Mouse (Mus musculus) c-Kit-positive CD71-negative TER-119-negative erythroid progenitor cells, embryonic 14.5 days (primary cell): ENCODE data around the gene Selenos.

Source experiments
- DNase-seq: peaks from one replicate; pipeline ENCODE4 v3.0.0-alpha.2; 2013; ENCODE audit warnings: low read depth

The Selenos gene

GRCm38 (mm10) chr7:66118796-66119195, 39.3 kb downstream of the Selenos start:
- DNase-seq, result no peak

- DNase-seq, result no peak
Measured at GRCm38 (mm10) chr7:66120139-66120538, 40.7 kb downstream of the Selenos start.

GRCm38 (mm10) chr7:66120702-66121396, 41.4 kb downstream of the Selenos start:
- no peak for DNase-seq

GRCm38 (mm10) chr7:66124551-66124968, 45.1 kb downstream of the Selenos start:
- DNase-seq, result no peak

- no peak for DNase-seq
Measured at GRCm38 (mm10) chr7:66125368-66125767, 45.9 kb downstream of the Selenos start.

- no peak for DNase-seq
Measured at GRCm38 (mm10) chr7:66127951-66128645, 48.6 kb downstream of the Selenos start.

GRCm38 (mm10) chr7:66128857-66129256, 49.4 kb downstream of the Selenos start:
- DNase-seq, result no peak

- no peak for DNase-seq
Measured at GRCm38 (mm10) chr7:66130296-66130695, 50.8 kb downstream of the Selenos start.

- DNase-seq, result no peak
Measured at GRCm38 (mm10) chr7:66131776-66132421, 52.5 kb downstream of the Selenos start.

- DNase-seq, result no peak
Measured at GRCm38 (mm10) chr7:66134154-66134553, 54.7 kb downstream of the Selenos start.

GRCm38 (mm10) chr7:66135644-66136043, 56.2 kb downstream of the Selenos start:
- DNase-seq, result no peak

GRCm38 (mm10) chr7:66136187-66136586, 56.7 kb downstream of the Selenos start:
- DNase-seq, result no peak

- no peak for DNase-seq
Measured at GRCm38 (mm10) chr7:66137309-66137708, 57.9 kb downstream of the Selenos start.

- no peak for DNase-seq
Measured at GRCm38 (mm10) chr7:66138301-66138700, 58.9 kb downstream of the Selenos start.

- no peak for DNase-seq
Measured at GRCm38 (mm10) chr7:66138878-66139277, 59.4 kb downstream of the Selenos start.
